In the genomic region with DNA sequence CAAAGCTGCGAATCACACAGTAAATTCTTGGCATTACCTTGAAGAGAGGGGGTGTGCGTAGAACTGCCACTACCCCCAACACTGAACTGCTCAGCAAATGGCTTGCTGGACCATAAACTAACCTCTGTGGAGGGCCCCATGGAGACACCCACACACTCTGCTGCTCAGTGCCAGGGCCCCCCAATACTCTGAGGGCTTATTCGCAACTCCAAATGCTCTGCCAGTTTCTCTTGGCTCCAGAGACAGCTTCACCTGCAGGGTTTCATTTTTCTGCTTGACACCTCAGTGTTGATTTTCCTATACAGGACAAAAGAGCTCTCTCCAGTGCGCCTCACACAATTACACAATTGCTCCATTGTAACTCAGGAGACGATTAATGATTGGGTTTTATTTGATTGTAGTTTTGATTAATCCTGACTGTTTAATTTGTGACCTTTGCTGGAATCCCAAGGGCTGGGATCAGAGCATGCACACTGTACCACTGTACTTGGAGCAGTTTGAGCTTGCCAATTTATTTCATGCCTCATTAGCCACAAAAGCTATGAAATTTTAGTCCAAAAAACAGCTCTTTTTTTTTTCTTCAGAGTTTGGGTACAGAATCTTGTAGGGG, we compare ENCODE assay signal across 11 mouse cellular contexts.
DNase-seq lines count a peak whose midpoint lies in the region; ATAC-seq and TF ChIP-seq lines count a peak whose summit lies in the region.
"Had no signal": no experiment of that assay in that cellular context is flagged by ENCODE, and none has a peak within 500 bp of the region (broad histone marks: within the 10 kb centered on the region; RNA-seq: fewer than 3 reads in every experiment).

No protein-coding gene starts in this region.

- H3K4me2 ChIP-seq in kidney, embryonic 16.5 days (replicated peaks; ENCODE audit: low read depth, low read length) = no peak overlapping the region
- H3K4me2 ChIP-seq: neural tube, embryonic 12.5 days had no signal

- WGBS in kidney, embryonic 16.5 days = 68% methylated on average over 5 of the region's 5 CpGs

- TF ChIP-seq POLR2A in brain, embryonic 14.5 days (IDR thresholded peaks at IDR 0.05; ENCODE audit: borderline replicate concordance, extremely low read depth, insufficient read depth, insufficient read length, poor library complexity, severe bottlenecking) = no peak

- peaks cover 4% of the 10 kb centered on the region; the same call in 1 of the 2 replicates for H3K36me3 ChIP-seq in kidney, embryonic 16.5 days (ENCODE audit: insufficient read depth, low read length)

- H3K4me3 ChIP-seq in kidney, embryonic 16.5 days (ENCODE audit: low read length) = no peak overlapping the region
- H3K4me3 ChIP-seq: neural tube, embryonic 12.5 days had no signal

- no peaks in the 10 kb centered on the region for H3K9me3 ChIP-seq in kidney, embryonic 16.5 days (ENCODE audit: low read length)
- H3K9me3 ChIP-seq: neural tube, embryonic 12.5 days had no signal

- peaks cover 3% of the 10 kb centered on the region; the same call in 1 of the 2 replicates for H3K4me1 ChIP-seq in kidney, embryonic 16.5 days (ENCODE audit: insufficient read depth, low read length)

- peak overlapping the region; percentile 57 for H3K27ac ChIP-seq in kidney, embryonic 16.5 days (ENCODE audit: low read length)
- H3K27ac ChIP-seq: neural tube, embryonic 12.5 days had no signal

- DNase-seq in kidney, postnatal 25 days = no peak
- peak; percentile 72 for DNase-seq in brain, embryonic 14.5 days (ENCODE audit: low read depth)
- peak; percentile 60 to 73 for DNase-seq in cerebellum, postnatal 36 days
- DNase-seq in kidney, postnatal 36 days = peak; percentile 7 to 16
- no peak for DNase-seq in lung, postnatal 25 days (ENCODE audit: low spot score)
- DNase-seq in right cerebral cortex, postnatal 4 days = no peak
- DNase-seq: thymus, postnatal 4 days had no signal

- no peak overlapping the region for H3K9ac ChIP-seq in kidney, embryonic 16.5 days (replicated peaks; ENCODE audit: low read length)
- H3K9ac ChIP-seq: neural tube, embryonic 12.5 days had no signal

- no peaks in the 10 kb centered on the region for H3K27me3 ChIP-seq in kidney, embryonic 16.5 days (ENCODE audit: insufficient read depth, low read length)
- H3K27me3 ChIP-seq: neural tube, embryonic 12.5 days had no signal

- ATAC-seq in kidney, embryonic 16.5 days (ENCODE audit: low FRiP score, low TSS enrichment) = no peak; the same call in 1 of the 2 replicates
- ATAC-seq in CD4-positive, CD25-positive, alpha-beta regulatory T cell, adult 4 months = no peak
- ATAC-seq: lung, postnatal 0 days had no signal

- TF ChIP-seq CTCF in brain, embryonic 14.5 days (IDR thresholded peaks at IDR 0.05; ENCODE audit: borderline replicate concordance, extremely low read depth, insufficient read depth, insufficient read length) = no peak

Comparison
In these comparisons a context has a peak if more than half of its experiments do, and no peak if none do; other contexts are left out.
1. DNase-seq: peak in brain, embryonic 14.5 days (single experiment), cerebellum, postnatal 36 days (2 of 2) and kidney, postnatal 36 days (2 of 2); none in kidney, postnatal 25 days (0 of 2), lung, postnatal 25 days (single experiment) and right cerebral cortex, postnatal 4 days (single experiment).